Mouse (Mus musculus): Measurements from ENCODE around the gene Alg12.
"Not testable (repeated sequence)": the region's sequence is repeated elsewhere in the genome, so short reads cannot be mapped to it uniquely, and the experiment has no call there.

DNA sequence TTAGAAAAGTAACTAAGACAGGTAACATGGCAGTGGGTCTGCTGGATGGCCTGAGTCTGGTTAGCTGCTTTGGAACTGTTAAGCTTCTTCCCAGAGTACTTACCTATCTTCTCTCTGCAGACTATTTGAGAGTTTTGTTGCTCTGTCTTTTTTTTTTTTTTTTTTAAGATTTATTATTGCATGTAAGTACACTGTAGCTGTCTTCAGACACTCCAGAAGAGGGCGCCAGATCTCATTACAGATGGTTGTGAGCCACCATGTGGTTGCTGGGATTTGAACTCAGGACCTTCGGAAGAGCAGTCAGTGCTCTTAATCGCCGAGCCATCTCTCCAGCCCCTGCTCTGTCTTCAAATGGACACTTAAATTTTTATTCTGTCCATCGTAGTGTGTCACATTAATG, 44.5 kb downstream of the Alg12 start:
- not testable (repeated sequence) for TF ChIP-seq POLR2A (IDR thresholded peaks at IDR 0.05; ENCODE audit: insufficient read depth, low read length); CTCF (IDR thresholded peaks at IDR 0.05; ENCODE audit: low read depth, low read length)

All from ES-Bruce4 (cell line).